Mouse (Mus musculus) intestine, embryonic 14.5 days (tissue): Measurements from ENCODE around the gene Dlx3. TPM values are rescaled to one million over a fixed set of nuclear protein-coding genes. Genes with fewer than 3 reads are reported as not detected.

Experiments used
- ATAC-seq: fragments of 200-750 bp; cut with Nextera tagmentation; replicated peaks from 2 replicates; pipeline ENCODE4 v1.8.0; 2017; ENCODE audit warnings: low read depth, moderate number of reproducible peaks, moderate TSS enrichment, moderate library complexity; ENCODE audit not compliant: low FRiP score, low TSS enrichment
- DNase-seq: peaks from one replicate; pipeline ENCODE4 v3.0.0-alpha.2; 2018; ENCODE audit warnings: low spot score
- H3K27ac ChIP-seq: fragments of 300-500 bp; sonication (generic); 2 replicates; pipeline ENCODE4 v1.5.1; 2014; ENCODE audit warnings: low read depth, mild to moderate bottlenecking, control low read depth
- H3K27me3 ChIP-seq: fragments of 300-500 bp; sonication (generic); replicated peaks from 2 replicates; pipeline ENCODE4 v1.6.1; 2014; ENCODE audit warnings: low read length, control low read depth; ENCODE audit not compliant: control insufficient read depth, insufficient read depth
- H3K36me3 ChIP-seq: fragments of 300-500 bp; sonication (generic); 2 replicates; pipeline ENCODE4 v1.6.1; 2014; ENCODE audit warnings: low read length, control low read depth; ENCODE audit not compliant: control insufficient read depth, insufficient read depth
- H3K4me1 ChIP-seq: fragments of 300-500 bp; sonication (generic); replicated peaks from 2 replicates; pipeline ENCODE4 v1.6.1; 2014; ENCODE audit warnings: low read length, control low read depth, mixed read lengths; ENCODE audit not compliant: control insufficient read depth, insufficient read depth
- H3K4me2 ChIP-seq: fragments of 300-500 bp; sonication (generic); 2 replicates; pipeline ENCODE4 v1.6.1; 2014; ENCODE audit warnings: low read length
- H3K4me3 ChIP-seq: fragments of 300-500 bp; sonication (generic); 2 replicates; pipeline ENCODE4 v1.5.1; 2014; ENCODE audit warnings: low read depth, low read length, control low read depth, mixed read lengths
- H3K9ac ChIP-seq: fragments of 300-500 bp; sonication (generic); 2 replicates; pipeline ENCODE4 v1.6.1; 2014; ENCODE audit warnings: mild to moderate bottlenecking, low read length
- H3K9me3 ChIP-seq: fragments of 300-500 bp; sonication (generic); 2 replicates; pipeline ENCODE4 v1.6.1; 2016; ENCODE audit warnings: low read length, control low read depth; ENCODE audit not compliant: control insufficient read depth
- WGBS: fragments of 180-500 bp; shearing (Covaris S2); extraction: QIAGEN DNeasy Blood & Tissue Kit; methylation state at CpG from one replicate; pipeline ENCODE4 v1.1.7; 2014; 5-methylcytosine and 5-hydroxymethylcytosine counted together
- polyA plus RNA-seq: library from polyadenylated mRNA; unstranded; fragments of >200 nt; fragmentation: Nextera tagmentation; extraction: Ambion mirVana; gene quantifications from 2 replicates; pipeline ENCODE4 v1.2.1, GENCODE M21; 2014

Gene Dlx3
- polyA plus RNA-seq, 1 experiment from 2014 or later: 0.72 TPM

DNA sequence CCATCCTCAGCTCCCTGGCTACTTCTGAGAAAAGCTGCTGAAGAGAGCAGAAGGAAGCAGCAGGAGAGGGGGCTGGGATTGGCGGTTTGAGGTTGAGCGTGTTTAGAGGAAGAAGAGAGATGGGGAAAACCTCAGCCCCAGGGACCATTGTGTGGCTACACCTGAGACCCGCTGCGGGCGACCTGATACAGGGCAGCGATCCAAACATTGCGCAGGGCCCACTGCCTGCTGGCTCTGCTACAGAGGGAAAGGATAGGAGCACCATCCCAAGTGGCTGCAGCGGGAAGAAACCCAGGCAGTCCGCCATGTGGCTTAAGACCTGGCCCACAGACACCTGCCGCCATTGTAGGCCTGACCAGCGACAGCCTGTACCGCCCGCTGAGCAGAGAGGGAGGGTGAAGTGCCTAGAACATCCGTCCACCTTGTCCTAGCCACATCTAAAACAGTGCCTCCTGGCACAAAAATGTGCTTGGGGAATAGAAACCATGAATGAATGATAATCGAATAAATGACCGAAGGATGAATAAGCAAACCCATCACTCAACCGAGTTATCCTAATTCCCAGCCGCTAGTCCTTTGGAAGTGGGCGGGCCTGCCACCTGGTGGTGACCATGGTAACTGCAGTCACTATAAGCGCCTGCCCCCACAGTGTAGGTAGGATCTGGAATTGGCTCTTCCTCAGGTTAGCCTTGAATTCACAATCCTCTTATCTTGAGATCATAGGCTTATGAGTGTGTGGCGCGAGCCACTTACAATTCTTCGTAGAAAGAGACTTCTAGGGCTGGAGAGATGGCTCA lies 13.3 kb upstream of the Dlx3 start:
- H3K9me3 ChIP-seq: no peaks in the 10 kb centered on the region
- H3K36me3 ChIP-seq: no peaks in the 10 kb centered on the region
- no peak overlapping the region for H3K4me3 ChIP-seq
- ATAC-seq (peak; percentile 51; the same call in 1 of the 2 replicates), DNase-seq (peak; percentile 94)
- WGBS: 35% methylated on average over 23 of the region's 23 CpGs
- no peaks in the 10 kb centered on the region for H3K27me3 ChIP-seq
- no peak overlapping the region for H3K9ac ChIP-seq
- H3K27ac ChIP-seq: no peak overlapping the region
- H3K4me1 ChIP-seq: peaks cover 15% of the 10 kb centered on the region
- H3K4me2 ChIP-seq: no peak overlapping the region

- H3K9me3 ChIP-seq: no peaks in the 10 kb centered on the region
- ATAC-seq: no peak
- H3K27ac ChIP-seq: no peak overlapping the region
- H3K4me3 ChIP-seq: no peak overlapping the region
- no peaks in the 10 kb centered on the region for H3K36me3 ChIP-seq
- WGBS: 83% methylated on average over 2 of the region's 2 CpGs
- no peak overlapping the region for H3K4me2 ChIP-seq
- no peak for DNase-seq
- peaks cover 13% of the 10 kb centered on the region for H3K4me1 ChIP-seq
- no peaks in the 10 kb centered on the region for H3K27me3 ChIP-seq
- no peak overlapping the region for H3K9ac ChIP-seq
These were observed 10.9 kb upstream of the Dlx3 start for GRCm38 (mm10) chr11:95109000-95109399.

DNA sequence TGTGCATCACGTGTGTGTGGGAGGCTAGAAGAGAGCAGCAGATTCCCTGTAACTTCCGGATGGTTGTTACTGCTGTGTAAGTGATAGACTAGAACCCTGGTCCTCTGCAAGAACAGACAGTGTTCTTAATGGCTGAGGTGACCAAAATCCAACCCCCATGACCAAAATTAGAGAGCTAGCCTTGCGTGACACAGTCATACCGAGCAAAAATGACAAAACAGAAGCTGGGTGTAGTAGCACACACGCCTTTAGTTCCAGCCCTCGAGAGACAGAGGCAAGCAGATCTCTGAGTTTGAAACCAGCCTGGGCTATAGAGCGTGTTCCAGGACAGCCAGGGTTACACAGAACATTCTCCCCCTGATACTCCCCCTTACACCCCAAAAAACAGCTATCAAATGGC lies 9.8 kb upstream of the Dlx3 start:
- Histone ChIP-seq H3K4me3 (no peak overlapping the region), H3K9me3 (no peaks in the 10 kb centered on the region), H3K4me2 (no peak overlapping the region), H3K36me3 (no peaks in the 10 kb centered on the region), H3K4me1 (peaks cover 4% of the 10 kb centered on the region), H3K27me3 (no peaks in the 10 kb centered on the region), H3K9ac (no peak overlapping the region), H3K27ac (no peak overlapping the region)
- 90% methylated on average over 7 of the region's 7 CpGs for whole genome bisulfite sequencing
- ATAC-seq: no peak
- no peak for DNase-seq

DNA sequence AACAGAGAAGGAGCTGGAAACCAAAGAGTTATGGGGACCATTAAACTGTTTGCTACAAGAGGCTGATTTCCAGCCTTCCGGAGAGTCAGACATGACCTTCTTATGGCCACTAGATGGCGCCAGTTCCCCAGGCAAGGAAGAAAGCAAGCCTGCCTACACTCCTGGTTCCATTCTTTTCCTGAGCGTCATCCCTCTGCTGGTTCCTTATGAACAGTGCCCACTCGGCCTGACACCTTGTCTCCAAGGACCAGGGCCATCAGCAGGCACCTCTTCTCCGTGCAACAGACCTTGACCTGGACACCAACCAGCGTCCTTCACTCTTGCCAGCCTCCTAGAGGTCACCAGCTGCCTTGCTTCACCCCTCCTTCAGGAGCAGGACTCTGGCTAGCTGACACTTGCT lies 2.9 kb upstream of the Dlx3 start:
- Histone ChIP-seq H3K36me3 (no peaks in the 10 kb centered on the region), H3K9me3 (no peaks in the 10 kb centered on the region), H3K4me1 (peaks cover 16% of the 10 kb centered on the region), H3K9ac (no peak overlapping the region), H3K4me2 (no peak overlapping the region), H3K27ac (no peak overlapping the region), H3K4me3 (no peak overlapping the region), H3K27me3 (peaks cover 45% of the 10 kb centered on the region)
- ATAC-seq (peak; percentile 59), DNase-seq (peak; percentile 78)
- 4% methylated on average over 6 of the region's 6 CpGs for WGBS

- Histone ChIP-seq H3K4me3 (no peak overlapping the region), H3K9me3 (no peaks in the 10 kb centered on the region), H3K36me3 (no peaks in the 10 kb centered on the region), H3K27ac (no peak overlapping the region), H3K4me1 (peaks cover 16% of the 10 kb centered on the region), H3K27me3 (peaks cover 59% of the 10 kb centered on the region), H3K9ac (no peak overlapping the region), H3K4me2 (no peak overlapping the region)
- 3% methylated on average over 8 of the region's 8 CpGs for WGBS
- DNase-seq: peak; percentile 87
- ATAC-seq: 0 out of 2 replicates have a peak, but pooled peaks have one; percentile 22
These were observed 1.4 kb upstream of the Dlx3 start for GRCm38 (mm10) chr11:95118505-95118904.

GRCm38 (mm10) chr11:95120633-95121020 lies 708 bp downstream of the Dlx3 start:
- H3K27me3 ChIP-seq: peaks cover 77% of the 10 kb centered on the region
- H3K4me3 ChIP-seq: peak overlapping the region; percentile 34
- peaks cover 16% of the 10 kb centered on the region for H3K4me1 ChIP-seq
- peak; percentile 65 for DNase-seq
- peak overlapping the region; percentile 55; the same call in 1 of the 2 replicates for H3K4me2 ChIP-seq
- no peaks in the 10 kb centered on the region for H3K36me3 ChIP-seq
- no peak overlapping the region for H3K9ac ChIP-seq
- no peak overlapping the region for H3K27ac ChIP-seq
- under 1% methylated on average over 21 of the region's 21 CpGs for WGBS
- H3K9me3 ChIP-seq: no peaks in the 10 kb centered on the region
- no peak for ATAC-seq

- Histone ChIP-seq H3K4me2 (peak overlapping the region; percentile 49), H3K9ac (no peak overlapping the region), H3K4me1 (peaks cover 20% of the 10 kb centered on the region), H3K36me3 (no peaks in the 10 kb centered on the region), H3K27me3 (peaks cover 77% of the 10 kb centered on the region), H3K27ac (no peak overlapping the region), H3K9me3 (no peaks in the 10 kb centered on the region), H3K4me3 (peak overlapping the region; percentile 34)
- DNase-seq (peak; percentile 68), ATAC-seq (no peak)
- WGBS: 1% methylated on average over 63 of the region's 63 CpGs
These were observed 1.5 kb downstream of the Dlx3 start for GRCm38 (mm10) chr11:95121161-95122099.

DNA sequence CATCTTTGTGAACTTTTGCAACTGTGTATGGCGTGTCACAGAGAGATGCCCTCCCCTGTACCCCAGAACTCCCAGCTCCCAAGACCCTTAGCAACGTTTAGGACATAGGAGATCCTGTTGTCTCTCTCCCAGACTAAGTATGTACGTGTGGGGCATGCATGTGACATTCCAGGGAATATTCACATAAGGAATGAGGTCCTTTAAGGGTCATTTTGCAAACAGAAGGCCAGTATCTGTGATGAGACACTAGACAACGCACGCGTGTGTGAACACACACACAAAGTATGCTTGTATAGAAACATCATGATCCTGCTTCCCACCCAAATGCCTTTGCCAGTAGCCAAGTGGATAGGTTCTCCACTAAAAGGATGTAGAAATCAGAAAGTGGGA lies 2.2 kb downstream of the Dlx3 start:
- Histone ChIP-seq H3K4me1 (peaks cover 25% of the 10 kb centered on the region), H3K27me3 (peaks cover 77% of the 10 kb centered on the region), H3K4me2 (no peak overlapping the region), H3K27ac (no peak overlapping the region), H3K36me3 (no peaks in the 10 kb centered on the region), H3K9ac (no peak overlapping the region), H3K4me3 (no peak overlapping the region), H3K9me3 (no peaks in the 10 kb centered on the region)
- DNase-seq (no peak), ATAC-seq (no peak)
- WGBS: 33% methylated on average over 6 of the region's 6 CpGs
